Mouse (Mus musculus) liver, embryonic 14.5 days (tissue): Measurements from ENCODE around the gene Gse1.

Experiments used
- CTCF ChIP-seq: IDR thresholded peaks from 2 replicates; pipeline ENCODE4 v1.5.1; 2016; ENCODE audit warnings: antibody characterized with exemption, low read depth, control low read depth
- EP300 ChIP-seq: IDR thresholded peaks from 2 replicates; pipeline ENCODE4 v1.6.1; 2016; ENCODE audit warnings: antibody characterized with exemption, low read depth

DNA sequence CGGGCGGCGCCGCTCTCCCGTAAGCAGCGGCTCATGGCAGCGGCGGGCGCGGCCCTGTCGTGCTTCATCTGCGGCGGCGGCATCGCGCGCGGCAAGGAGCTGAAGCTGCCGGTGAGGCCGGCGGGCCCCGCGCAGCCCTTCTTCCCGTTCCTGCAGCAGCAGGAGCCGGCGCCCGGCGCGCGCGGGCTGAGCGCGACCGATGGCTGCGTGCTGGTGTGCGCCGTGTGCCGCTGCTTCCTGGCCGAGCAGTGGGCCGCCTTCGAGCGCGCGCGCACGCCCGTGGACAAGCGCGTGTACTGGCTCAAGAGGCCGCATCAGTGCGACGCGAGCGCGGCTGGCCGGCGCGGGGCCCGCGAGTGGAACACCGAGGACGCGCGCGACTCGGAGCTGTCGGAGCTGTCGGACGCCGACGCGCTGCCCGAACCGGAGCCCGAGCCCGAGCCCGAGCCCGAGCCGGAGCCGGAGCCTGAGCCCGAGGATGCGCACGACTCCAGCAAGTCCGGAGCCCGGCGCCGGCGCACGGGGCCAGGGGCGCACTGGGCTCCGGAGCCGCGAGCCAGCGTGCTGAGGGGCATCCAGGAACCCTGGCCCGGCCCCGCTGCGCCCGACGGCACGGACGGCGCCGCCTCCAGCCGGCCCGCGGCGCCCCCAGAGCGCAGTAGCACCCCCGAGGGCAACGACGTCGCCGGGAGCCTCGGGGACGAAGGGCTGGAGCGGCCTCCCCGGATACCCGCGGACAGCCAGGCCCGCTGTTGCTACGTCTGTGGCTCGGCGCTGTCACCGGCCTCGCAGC lies 721 bp downstream of the Gse1 start:
- TF ChIP-seq CTCF, result no peak
- no peak for TF ChIP-seq EP300
